In the genomic region with DNA sequence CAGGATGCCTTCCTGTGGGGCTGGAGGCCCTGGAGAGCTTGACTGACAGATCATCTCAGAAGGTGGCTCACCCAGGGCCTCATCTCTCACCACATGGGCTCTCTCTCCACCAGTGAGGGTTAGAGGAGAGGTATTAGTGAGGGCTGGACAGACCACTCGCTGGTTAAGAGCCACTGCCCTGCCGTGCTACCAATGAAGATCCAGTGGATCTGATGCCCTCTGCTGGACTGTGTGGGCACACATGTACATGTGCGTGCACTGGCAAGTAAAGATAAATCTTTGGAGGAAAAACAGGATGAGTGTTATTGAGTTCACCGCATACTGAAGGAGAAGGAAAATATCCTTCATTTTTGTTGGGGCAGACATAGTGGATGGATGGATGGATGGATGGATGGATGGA, we compare ENCODE assay signal across 8 mouse cellular contexts. TPM values are rescaled to one million over a fixed set of nuclear protein-coding genes. Genes with fewer than 3 reads are reported as not detected.
DNase-seq lines count a peak whose midpoint lies in the region; ATAC-seq and TF ChIP-seq lines count a peak whose summit lies in the region.

No protein-coding gene starts in this region.

- no peak for ATAC-seq in midbrain, embryonic 14.5 days (ENCODE audit: low FRiP score, low TSS enrichment)
- ATAC-seq in inflammation-experienced regulatory T-cells, adult 6 months, result no peak

- H3K79me2 ChIP-seq in MEL (ENCODE audit: control insufficient read depth, insufficient read depth, low read length, poor library complexity), result no peaks in the 10 kb centered on the region

- peak in 1 of 2 experiments; percentile 37 for DNase-seq in layer of hippocampus, adult 2 months (ENCODE audit: low spot score in 2 of 2)
- no peak for DNase-seq in layer of hippocampus, adult 9-11 months
- peak; percentile 39 for DNase-seq in MEL (ENCODE audit: low read depth, low spot score)
- peak; percentile 72 for DNase-seq in cerebellum, adult 11 months
- DNase-seq in gastrocnemius, postnatal 14 days, result peak; percentile 39
- DNase-seq in kidney, postnatal 36 days, result peak; percentile 65 to 84
- peak; percentile 78 for DNase-seq in midbrain, embryonic 14.5 days

- H3K4me2 ChIP-seq in midbrain, embryonic 14.5 days (ENCODE audit: low read length), result no peak overlapping the region

- no peaks in the 10 kb centered on the region for H3K36me3 ChIP-seq in MEL (ENCODE audit: control insufficient read depth in 1 of 2, insufficient read depth in 2 of 2, low read length in 2 of 2)
- no peaks in the 10 kb centered on the region for H3K36me3 ChIP-seq in midbrain, embryonic 14.5 days (ENCODE audit: control insufficient read depth, insufficient read depth, low read length)

- H3K9ac ChIP-seq in MEL (ENCODE audit: control insufficient read depth, low read depth, low read length, poor library complexity, severe bottlenecking), result no peak overlapping the region
- H3K9ac ChIP-seq in midbrain, embryonic 14.5 days (replicated peaks; ENCODE audit: low read length), result no peak overlapping the region

- H3K9me3 ChIP-seq in MEL (replicated peaks; ENCODE audit: insufficient read depth, low read length), result no peaks in the 10 kb centered on the region
- no peaks in the 10 kb centered on the region for H3K9me3 ChIP-seq in midbrain, embryonic 14.5 days (ENCODE audit: control insufficient read depth, low read length)

- no peak overlapping the region for H3K27ac ChIP-seq in layer of hippocampus, adult 2 months
- no peak overlapping the region for H3K27ac ChIP-seq in MEL (ENCODE audit: control insufficient read depth, low read depth, low read length)
- H3K27ac ChIP-seq in midbrain, embryonic 14.5 days (replicated peaks; ENCODE audit: low read depth, low read length), result no peak overlapping the region

- no peaks in the 10 kb centered on the region for H3K4me1 ChIP-seq in MEL (ENCODE audit: control insufficient read depth in 1 of 2, insufficient read depth in 2 of 2, low read length in 2 of 2)
- H3K4me1 ChIP-seq in midbrain, embryonic 14.5 days (ENCODE audit: control insufficient read depth, insufficient read depth, low read length), result no peaks in the 10 kb centered on the region

- H3K4me3 ChIP-seq in layer of hippocampus, adult 2 months, result no peak overlapping the region
- H3K4me3 ChIP-seq in MEL (ENCODE audit: control insufficient read depth in 1 of 2, insufficient read depth in 1 of 2, low read depth in 2 of 2, low read length in 2 of 2), result no peak overlapping the region
- H3K4me3 ChIP-seq in midbrain, embryonic 14.5 days (replicated peaks; ENCODE audit: low read depth, low read length), result no peak overlapping the region

- no peaks in the 10 kb centered on the region for H3K27me3 ChIP-seq in MEL (ENCODE audit: control insufficient read depth in 1 of 2, insufficient read depth in 2 of 2, low read length in 2 of 2)
- no peaks in the 10 kb centered on the region for H3K27me3 ChIP-seq in midbrain, embryonic 14.5 days (ENCODE audit: control insufficient read depth, insufficient read depth, low read length)

- TF ChIP-seq POLR2A in MEL (IDR thresholded peaks at IDR 0.05; ENCODE audit: control insufficient read depth in 1 of 2, insufficient read depth in 1 of 2, low read depth in 1 of 2, low read length in 2 of 2, poor library complexity in 1 of 2), result no peak

- intact Hi-C loops in gastrocnemius, postnatal 14 days (cut with DNase I; ENCODE audit: low total_unique reads), result loop anchor here (10.0 kb wide), 1 partner anchor 394 kb away; no protein-coding TSS in a partner anchor

- no peak for TF ChIP-seq EP300 in MEL (IDR thresholded peaks at IDR 0.05; ENCODE audit: low read depth in 1 of 2, low read length in 2 of 2)

- peak; percentile 78 for TF ChIP-seq CTCF in layer of hippocampus, adult 2 months (conservative IDR thresholded peaks at IDR 0.05)
- peak; percentile 41 to 53 (median 53) for TF ChIP-seq CTCF in MEL (IDR thresholded peaks at IDR 0.05 in 2 of 3, conservative IDR thresholded peaks at IDR 0.05 in 1 of 3; ENCODE audit: control insufficient read depth in 1 of 3, insufficient read depth in 1 of 3, low read depth in 2 of 3, low read length in 3 of 3, poor library complexity in 1 of 3, severe bottlenecking in 1 of 3)

- peak; percentile 17 for TF ChIP-seq RAD21 in MEL (IDR thresholded peaks at IDR 0.05; ENCODE audit: low read depth, low read length)

- 48% methylated on average over 4 of the region's 4 CpGs for WGBS in midbrain, embryonic 14.5 days

TF ChIP-seq in MEL, 35 proteins besides CTCF, POLR2A, EP300 and RAD21:
- TF ChIP-seq SMC3 (IDR thresholded peaks at IDR 0.05; ENCODE audit: low read depth, low read length), result peak; percentile 42; the same call in 1 of the 2 replicates
- TF ChIP-seq ZKSCAN1 (IDR thresholded peaks at IDR 0.05; ENCODE audit: low read depth, low read length), result no peak

RNA-seq across cellular contexts. Expression of gene Cmc2, which starts 52.6 kb away (rescaled TPM):
- total RNA-seq in layer of hippocampus, adult 2 months (2021), result 10 to 100 TPM; 11.9 to 13.5 TPM
- 60.2 and 65.4 TPM in 2 replicates for total RNA-seq in MEL (2012; rRNA removed)
- polyA plus RNA-seq in MEL (2012; ENCODE audit: insufficient read depth in 1 of 2, insufficient read length in 2 of 2, low read depth in 1 of 2, low replicate concordance in 2 of 2, missing spikeins in 1 of 2), result 100 to 1,000 TPM in 1 of 2 experiments, not detected in 1; 111 TPM
- 10 to 100 TPM; 25.3 to 27.7 TPM for total RNA-seq in gastrocnemius, postnatal 14 days (2021)
- polyA plus RNA-seq in midbrain, embryonic 14.5 days (2014; fragmentation: Nextera tagmentation; extraction: Ambion mirVana), result 26.2 and 30.5 TPM in 2 replicates
- polyA plus RNA-seq in inflammation-experienced regulatory T-cells, adult 6 months (2017; shearing (Covaris generic)), result 10 to 100 TPM; 23.1 to 79.6 (median 36.6) TPM

RNA-seq across cellular contexts. Expression of gene Cenpn, which starts 52.8 kb away (rescaled TPM):
- total RNA-seq in layer of hippocampus, adult 2 months (2021), result 1 to 10 TPM; 1.5 to 1.7 TPM
- total RNA-seq in MEL (2012; rRNA removed), result 39.6 and 41.8 TPM in 2 replicates
- 10 to 100 TPM in 1 of 2 experiments, not detected in 1; 59.5 TPM for polyA plus RNA-seq in MEL (2012; ENCODE audit: insufficient read depth in 1 of 2, insufficient read length in 2 of 2, low read depth in 1 of 2, low replicate concordance in 2 of 2, missing spikeins in 1 of 2)
- total RNA-seq in gastrocnemius, postnatal 14 days (2021), result 1 to 10 TPM; 1.9 to 2.1 TPM
- 7.0 and 11.8 TPM in 2 replicates for polyA plus RNA-seq in midbrain, embryonic 14.5 days (2014; fragmentation: Nextera tagmentation; extraction: Ambion mirVana)
- 10 to 100 TPM in 1 of 3 experiments, 1 to 10 TPM in 2; 3.3 to 22.4 (median 3.9) TPM for polyA plus RNA-seq in inflammation-experienced regulatory T-cells, adult 6 months (2017; shearing (Covaris generic))

Comparison
In these comparisons a context has a peak if more than half of its experiments do, and no peak if none do; other contexts are left out.
1. RNA of gene Cenpn, which starts 52.8 kb away (total RNA-seq): 39.6 to 41.8 TPM in MEL; 1.9 to 2.1 TPM in gastrocnemius, postnatal 14 days and 1.5 to 1.7 TPM in layer of hippocampus, adult 2 months; every median in the first group is over 10 times any median in the second.